Mouse (Mus musculus) stomach, embryonic 15.5 days (tissue): ENCODE results near the gene Reps1. TPM values are rescaled to one million over a fixed set of nuclear protein-coding genes. Genes with fewer than 3 reads are reported as not detected.

Experiments used
- ATAC-seq: fragments of 200-750 bp; cut with Nextera tagmentation; 2 replicates; pipeline ENCODE4 v1.8.0; 2017; ENCODE audit warnings: low read depth, moderate number of reproducible peaks, moderate TSS enrichment; ENCODE audit not compliant: insufficient read depth, low FRiP score
- H3K27ac ChIP-seq: fragments of 300-500 bp; sonication (generic); 2 replicates; pipeline ENCODE4 v1.5.1; 2015; ENCODE audit warnings: mild to moderate bottlenecking, inconsistent platforms
- H3K27me3 ChIP-seq: fragments of 300-500 bp; sonication (generic); replicated peaks from 2 replicates; pipeline ENCODE4 v1.6.1; 2015; ENCODE audit warnings: inconsistent platforms
- H3K36me3 ChIP-seq: fragments of 300-500 bp; sonication (generic); 2 replicates; pipeline ENCODE4 v1.6.1; 2015; ENCODE audit warnings: inconsistent platforms
- H3K4me1 ChIP-seq: fragments of 300-500 bp; sonication (generic); 2 replicates; pipeline ENCODE4 v1.6.1; 2015; ENCODE audit warnings: inconsistent platforms
- H3K4me2 ChIP-seq: fragments of 300-500 bp; sonication (generic); 2 replicates; pipeline ENCODE4 v1.6.1; 2015; ENCODE audit warnings: mild to moderate bottlenecking, inconsistent platforms
- H3K4me3 ChIP-seq: fragments of 300-500 bp; sonication (generic); replicated peaks from 2 replicates; pipeline ENCODE4 v1.5.1; 2015; ENCODE audit warnings: inconsistent platforms
- H3K9ac ChIP-seq: fragments of 300-500 bp; sonication (generic); 2 replicates; pipeline ENCODE4 v1.6.1; 2015; ENCODE audit warnings: inconsistent platforms
- H3K9me3 ChIP-seq: fragments of 300-500 bp; sonication (generic); 2 replicates; pipeline ENCODE4 v1.6.1; 2016; ENCODE audit warnings: inconsistent platforms
- WGBS: fragments of 180-500 bp; shearing (Covaris S2); methylation state at CpG from one replicate; pipeline ENCODE4 v1.1.7; 2015; 5-methylcytosine and 5-hydroxymethylcytosine counted together
- polyA plus RNA-seq: library from polyadenylated mRNA; unstranded; fragments of >200 nt; fragmentation: Nextera tagmentation; extraction: Ambion mirVana; gene quantifications from 2 replicates; pipeline ENCODE4 v1.2.1, GENCODE M21; 2015

Reps1 gene
- polyA plus RNA-seq, 1 experiment from 2014 or later, result 19.6 TPM

DNA sequence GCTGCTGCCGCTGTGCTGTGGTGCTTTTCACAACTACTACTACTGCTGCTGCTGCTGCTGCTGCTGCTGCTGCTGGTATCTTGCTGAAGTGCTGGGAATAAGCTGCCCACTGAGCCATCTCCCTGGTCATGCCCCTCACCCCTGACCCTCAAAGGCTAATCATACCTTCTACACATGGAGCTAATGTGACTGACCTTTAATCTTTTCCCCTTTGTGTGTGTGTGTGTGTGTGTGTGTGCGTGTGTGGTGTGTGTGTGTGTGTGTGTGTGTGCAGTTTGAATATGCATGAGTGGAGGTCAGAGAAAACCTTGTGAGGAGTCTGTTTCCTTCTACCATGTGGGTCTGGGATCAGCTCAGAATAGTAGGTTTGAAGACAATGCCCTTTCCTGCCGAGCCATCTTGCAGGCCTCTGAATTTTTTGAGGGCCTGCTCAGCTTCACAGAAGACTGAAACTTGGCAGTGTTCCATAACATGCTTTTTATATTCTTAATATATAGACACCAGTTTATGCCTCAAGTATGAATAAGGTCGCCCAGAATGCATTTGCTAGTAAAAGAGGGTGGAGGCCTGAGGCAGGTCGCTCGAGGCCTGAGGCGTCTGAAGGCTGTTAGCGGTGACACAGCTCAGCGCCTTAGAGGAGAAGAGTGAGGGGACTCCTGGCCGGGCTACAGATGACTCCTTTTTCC, 12.2 kb downstream of the Reps1 start:
- ATAC-seq, result peak; percentile 68; the same call in 1 of the 2 replicates
- Histone ChIP-seq H3K27ac (peak overlapping the region; percentile 65; the same call in 1 of the 2 replicates), H3K4me2 (no peak overlapping the region), H3K9me3 (no peaks in the 10 kb centered on the region), H3K4me3 (no peak overlapping the region), H3K9ac (no peak overlapping the region), H3K36me3 (no peaks in the 10 kb centered on the region), H3K27me3 (no peaks in the 10 kb centered on the region), H3K4me1 (peaks cover 11% of the 10 kb centered on the region)
- WGBS, result 34% methylated on average over 10 of the region's 10 CpGs

- no peak overlapping the region for H3K9ac ChIP-seq
- peaks cover 11% of the 10 kb centered on the region for H3K4me1 ChIP-seq
- ATAC-seq, result no peak
- no peaks in the 10 kb centered on the region for H3K36me3 ChIP-seq
- H3K27ac ChIP-seq, result no peak overlapping the region
- 74% methylated on average over 2 of the region's 2 CpGs for whole genome bisulfite sequencing
- H3K4me3 ChIP-seq, result no peak overlapping the region
- no peaks in the 10 kb centered on the region for H3K27me3 ChIP-seq
- H3K4me2 ChIP-seq, result no peak overlapping the region
- H3K9me3 ChIP-seq, result no peaks in the 10 kb centered on the region
These were observed 13.2 kb downstream of the Reps1 start for GRCm38 (mm10) chr10:18068880-18069279.

DNA sequence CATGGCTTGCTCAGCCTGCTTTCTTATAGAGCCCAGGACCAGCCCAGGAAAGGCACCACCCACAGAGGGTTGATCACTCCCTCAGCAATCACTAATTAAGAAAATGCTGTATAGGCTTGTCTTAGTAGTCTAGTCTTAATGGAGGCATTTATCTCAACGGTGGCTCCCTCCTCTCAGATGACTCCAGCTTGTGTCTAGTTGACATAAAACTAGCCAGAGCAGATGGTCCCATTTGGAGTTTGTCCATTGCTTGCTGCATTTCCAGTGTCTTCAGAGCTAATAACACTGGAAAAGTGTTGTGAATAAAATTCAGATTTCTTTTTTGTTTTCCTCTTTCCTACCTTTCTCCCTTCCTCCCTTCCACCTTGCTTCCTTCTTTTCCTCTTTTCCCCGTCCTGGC, 13.9 kb downstream of the Reps1 start:
- peaks cover 11% of the 10 kb centered on the region for H3K4me1 ChIP-seq
- WGBS, result 70% methylated on average over 2 of the region's 2 CpGs

DNA sequence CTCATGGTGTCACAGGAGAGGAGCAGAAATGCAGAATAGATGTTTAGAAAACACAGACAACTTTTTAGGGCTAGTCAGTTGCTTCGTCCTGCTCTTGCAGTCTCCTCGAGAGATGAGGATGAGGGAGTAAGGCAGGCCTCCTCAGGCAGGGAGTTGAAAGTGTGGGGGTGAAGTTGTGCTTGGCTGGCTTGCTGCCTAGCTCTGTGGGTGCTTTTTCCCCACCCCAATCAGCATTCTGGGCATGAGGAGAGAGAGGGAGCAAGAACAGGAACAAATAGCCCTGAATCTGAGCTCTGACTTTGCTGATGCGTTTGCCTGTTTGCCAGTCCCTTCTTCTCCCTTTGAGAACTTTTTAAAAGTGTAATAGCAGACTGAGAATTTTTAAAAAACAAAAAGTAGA, 14.5 kb downstream of the Reps1 start:
- H3K9me3 ChIP-seq, result no peaks in the 10 kb centered on the region
- H3K4me3 ChIP-seq, result no peak overlapping the region
- H3K27me3 ChIP-seq, result no peaks in the 10 kb centered on the region
- no peak for ATAC-seq
- H3K9ac ChIP-seq, result no peak overlapping the region
- H3K27ac ChIP-seq, result no peak overlapping the region
- no peaks in the 10 kb centered on the region for H3K36me3 ChIP-seq
- no peak overlapping the region for H3K4me2 ChIP-seq
- WGBS, result 64% methylated on average over 3 of the region's 3 CpGs
- peaks cover 11% of the 10 kb centered on the region for H3K4me1 ChIP-seq

More for the DNA sequence above, 13.9 kb downstream of the Reps1 start:
- ATAC-seq, result no peak
- Histone ChIP-seq H3K27me3 (no peaks in the 10 kb centered on the region), H3K27ac (no peak overlapping the region), H3K36me3 (no peaks in the 10 kb centered on the region), H3K9me3 (no peaks in the 10 kb centered on the region), H3K4me2 (no peak overlapping the region), H3K4me3 (no peak overlapping the region), H3K9ac (no peak overlapping the region)

DNA sequence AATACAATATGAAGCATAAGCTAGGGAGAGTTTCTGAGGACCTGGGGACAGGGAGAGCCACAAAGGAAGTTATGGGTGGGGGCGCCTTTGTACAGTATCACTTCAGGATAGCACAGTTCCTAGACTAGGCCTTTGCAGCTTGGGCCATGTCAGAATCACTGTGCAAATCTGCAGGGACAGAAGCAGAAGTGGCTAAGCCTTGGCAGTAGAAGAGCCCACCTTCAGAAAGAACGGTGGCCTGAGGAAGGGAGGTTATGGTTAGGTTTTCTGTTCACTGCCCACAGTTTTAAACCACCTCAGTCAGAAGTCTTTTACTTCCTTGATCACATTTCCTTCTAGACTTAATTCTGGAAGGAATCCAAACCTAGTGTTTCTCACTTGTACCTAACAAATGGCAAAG, 15.0 kb downstream of the Reps1 start:
- 81% methylated on average over 2 of the region's 2 CpGs for WGBS
- Histone ChIP-seq H3K27me3 (no peaks in the 10 kb centered on the region), H3K9me3 (no peaks in the 10 kb centered on the region), H3K27ac (no peak overlapping the region), H3K9ac (no peak overlapping the region), H3K36me3 (no peaks in the 10 kb centered on the region), H3K4me3 (no peak overlapping the region), H3K4me2 (no peak overlapping the region), H3K4me1 (peaks cover 11% of the 10 kb centered on the region)
- no peak for ATAC-seq

GRCm38 (mm10) chr10:18072871-18073270, 17.2 kb downstream of the Reps1 start:
- Histone ChIP-seq H3K4me3 (no peak overlapping the region), H3K9ac (no peak overlapping the region), H3K27me3 (no peaks in the 10 kb centered on the region), H3K9me3 (no peaks in the 10 kb centered on the region), H3K27ac (no peak overlapping the region), H3K36me3 (no peaks in the 10 kb centered on the region), H3K4me2 (no peak overlapping the region), H3K4me1 (peaks cover 7% of the 10 kb centered on the region)
- ATAC-seq, result no peak
- 55% methylated on average over 3 of the region's 3 CpGs for WGBS

DNA sequence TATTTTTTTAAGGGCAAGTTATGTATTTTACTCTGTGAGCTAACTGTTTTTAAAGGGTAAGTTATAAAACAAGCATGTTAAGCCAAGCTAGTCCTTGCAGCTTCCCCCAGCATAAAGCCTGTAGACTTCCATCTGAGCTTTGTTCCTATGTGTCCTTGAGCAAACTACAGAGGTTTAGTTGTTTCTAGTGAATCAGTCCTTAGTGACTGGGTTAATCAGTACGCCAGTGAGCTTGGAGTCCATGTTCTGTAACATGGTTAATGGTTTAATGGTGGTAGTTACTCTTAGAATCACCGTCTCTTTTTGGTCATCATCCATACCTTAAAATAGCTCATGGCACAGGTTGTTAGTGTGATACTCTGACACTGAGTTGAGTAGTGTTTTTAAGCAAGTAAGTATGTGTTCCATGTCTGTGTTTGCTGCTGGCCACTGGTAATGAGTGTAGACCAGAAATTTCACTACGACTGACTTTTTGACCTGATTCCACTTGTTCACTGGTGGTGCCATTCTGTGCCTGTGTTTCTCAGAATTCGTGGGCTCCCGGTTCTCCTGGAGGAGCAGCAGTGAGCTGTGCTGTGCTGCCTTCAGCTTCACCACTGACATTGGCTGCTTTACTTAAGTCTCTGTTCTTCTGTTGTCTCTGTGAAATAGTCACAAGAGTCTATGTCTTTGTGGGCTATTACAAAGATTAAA, 18.9 kb downstream of the Reps1 start:
- no peak for ATAC-seq
- H3K4me3 ChIP-seq, result no peak overlapping the region
- no peak overlapping the region for H3K27ac ChIP-seq

DNA sequence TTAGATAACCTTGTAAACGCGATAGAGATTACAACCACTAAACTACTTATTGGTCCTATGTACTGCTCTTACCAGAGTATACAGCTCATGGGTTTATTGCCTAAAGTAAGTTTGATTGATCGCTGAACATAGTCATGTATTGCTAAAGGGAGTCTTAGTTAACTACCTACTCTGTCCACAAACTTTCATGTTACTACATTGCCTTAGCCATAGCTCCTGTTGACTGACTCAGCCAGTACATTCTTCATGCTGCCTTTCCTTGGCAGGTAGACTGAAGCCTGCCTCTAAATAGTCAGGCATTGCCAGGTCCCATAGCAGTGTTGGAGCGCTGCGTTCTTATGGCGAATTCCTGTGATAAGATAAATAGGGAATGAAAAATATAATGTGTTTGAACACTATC, 20.2 kb downstream of the Reps1 start:
- Histone ChIP-seq H3K27ac (0 out of 2 replicates have a peak overlapping the region, but pooled peaks have one; percentile 1), H3K27me3 (no peaks in the 10 kb centered on the region), H3K9ac (no peak overlapping the region), H3K4me1 (no peaks in the 10 kb centered on the region), H3K36me3 (no peaks in the 10 kb centered on the region), H3K9me3 (no peaks in the 10 kb centered on the region), H3K4me3 (no peak overlapping the region), H3K4me2 (no peak overlapping the region)
- 62% methylated on average over 6 of the region's 6 CpGs for WGBS
- ATAC-seq, result no peak

More for the DNA sequence above, 18.9 kb downstream of the Reps1 start:
- Histone ChIP-seq H3K4me2 (no peak overlapping the region), H3K9me3 (no peaks in the 10 kb centered on the region), H3K9ac (no peak overlapping the region), H3K36me3 (no peaks in the 10 kb centered on the region), H3K27me3 (no peaks in the 10 kb centered on the region), H3K4me1 (0 out of 2 replicates have a peak, but pooled peaks cover 3% of the 10 kb centered on the region)
- WGBS, result 77% methylated on average over 5 of the region's 5 CpGs

GRCm38 (mm10) chr10:18081536-18081935, 25.9 kb downstream of the Reps1 start:
- no peak overlapping the region for H3K4me2 ChIP-seq
- no peak overlapping the region for H3K4me3 ChIP-seq
- no peaks in the 10 kb centered on the region for H3K9me3 ChIP-seq
- no peaks in the 10 kb centered on the region for H3K4me1 ChIP-seq
- 65% methylated on average over 1 of the region's 1 CpGs for WGBS
- no peaks in the 10 kb centered on the region for H3K27me3 ChIP-seq
- no peak overlapping the region for H3K9ac ChIP-seq
- no peaks in the 10 kb centered on the region for H3K36me3 ChIP-seq
- ATAC-seq, result no peak
- no peak overlapping the region for H3K27ac ChIP-seq

DNA sequence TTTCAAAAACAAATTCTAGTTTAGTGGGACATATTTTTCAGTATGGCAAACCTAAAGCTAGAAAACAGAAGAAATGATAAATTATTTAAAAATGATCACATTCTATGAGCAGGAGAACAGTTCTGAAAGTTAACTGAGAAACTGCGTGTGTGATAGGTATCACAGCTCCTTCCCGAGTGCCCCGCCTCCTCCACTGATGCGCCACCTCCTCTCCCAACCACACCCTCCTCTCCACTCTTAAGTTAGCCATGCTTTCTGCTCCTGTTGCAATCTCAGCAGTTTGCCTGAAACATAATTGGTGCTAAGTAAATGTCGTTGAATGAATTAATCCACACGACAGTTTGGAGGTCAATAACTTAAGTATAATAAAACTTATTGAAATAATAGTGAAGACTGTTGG, 27.1 kb downstream of the Reps1 start:
- no peaks in the 10 kb centered on the region for H3K27me3 ChIP-seq

GRCm38 (mm10) chr10:18090691-18091090, 35.0 kb downstream of the Reps1 start:
- Histone ChIP-seq H3K27me3 (no peaks in the 10 kb centered on the region), H3K4me1 (no peaks in the 10 kb centered on the region), H3K27ac (no peak overlapping the region), H3K36me3 (peaks cover 9% of the 10 kb centered on the region; the same call in 1 of the 2 replicates), H3K4me3 (no peak overlapping the region), H3K4me2 (no peak overlapping the region), H3K9me3 (no peaks in the 10 kb centered on the region), H3K9ac (no peak overlapping the region)
- ATAC-seq, result no peak

More for the DNA sequence above, 27.1 kb downstream of the Reps1 start:
- no peak overlapping the region for H3K27ac ChIP-seq
- no peaks in the 10 kb centered on the region for H3K4me1 ChIP-seq
- H3K9ac ChIP-seq, result no peak overlapping the region
- no peaks in the 10 kb centered on the region for H3K36me3 ChIP-seq
- no peak overlapping the region for H3K4me2 ChIP-seq
- H3K9me3 ChIP-seq, result no peaks in the 10 kb centered on the region
- H3K4me3 ChIP-seq, result no peak overlapping the region
- 87% methylated on average over 6 of the region's 6 CpGs for WGBS
- no peak for ATAC-seq

DNA sequence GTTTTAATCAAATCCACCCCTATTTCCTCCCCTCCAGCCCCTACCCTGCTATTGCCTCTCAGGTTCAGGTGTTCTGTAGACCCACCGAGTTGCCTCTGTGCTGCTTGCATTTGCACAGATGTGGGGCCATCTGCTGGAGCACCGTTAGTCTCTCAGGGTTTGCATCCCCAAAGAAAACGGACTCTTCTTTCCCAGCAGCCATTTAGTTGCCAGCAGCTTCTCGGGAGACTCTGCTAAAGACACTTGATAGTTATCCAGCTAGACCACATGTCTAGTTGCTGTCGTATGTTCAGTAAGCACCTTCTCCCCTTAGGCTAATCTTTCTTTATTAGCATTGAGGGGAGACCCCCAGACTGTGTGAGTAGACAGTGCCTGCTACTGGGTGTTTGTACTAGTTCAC, 46.5 kb downstream of the Reps1 start:
- WGBS, result 61% methylated on average over 5 of the region's 5 CpGs
- ATAC-seq, result no peak
- Histone ChIP-seq H3K27ac (no peak overlapping the region), H3K9me3 (no peaks in the 10 kb centered on the region), H3K4me1 (no peaks in the 10 kb centered on the region), H3K9ac (no peak overlapping the region), H3K4me3 (no peak overlapping the region), H3K36me3 (peaks cover 8% of the 10 kb centered on the region; the same call in 1 of the 2 replicates), H3K4me2 (no peak overlapping the region), H3K27me3 (no peaks in the 10 kb centered on the region)
